In genomic region chr11:20228666-20229065, GRCm38 (mm10) we compare ENCODE assay signal across 15 mouse cellular contexts.
"Had no signal": no experiment of that assay in that cellular context is flagged by ENCODE, and none has a peak within 500 bp of the region (broad histone marks: within the 10 kb centered on the region; RNA-seq: fewer than 3 reads in every experiment).

No protein-coding gene starts in this region.

- H3K4me1 ChIP-seq: kidney, embryonic 15.5 days; limb, embryonic 10.5 days; midbrain, embryonic 15.5 days had no signal

- H3K27me3 ChIP-seq: kidney, embryonic 15.5 days; liver, embryonic 15.5 days; megakaryocyte, embryonic 14.5 days; midbrain, embryonic 15.5 days; neural tube, embryonic 13.5 days had no signal

- H3K27ac ChIP-seq: kidney, embryonic 15.5 days; limb, embryonic 10.5 days; liver, embryonic 15.5 days; midbrain, embryonic 15.5 days; neural tube, embryonic 13.5 days had no signal

- H3K9ac ChIP-seq: kidney, embryonic 15.5 days; liver, embryonic 15.5 days; midbrain, embryonic 15.5 days; neural tube, embryonic 13.5 days had no signal

- ATAC-seq: lung, postnatal 0 days; midbrain, embryonic 15.5 days had no signal

- DNase-seq: kidney, postnatal 14 days; lung, adult 2 months; lung, postnatal 4 days; right cerebral cortex, postnatal 14 days; thymus, adult 18-20 months; thymus, postnatal 14 days had no signal

- H3K9me3 ChIP-seq: kidney, embryonic 15.5 days; limb, embryonic 10.5 days; liver, embryonic 15.5 days; megakaryocyte, embryonic 14.5 days; midbrain, embryonic 15.5 days; neural tube, embryonic 13.5 days had no signal

- H3K4me3 ChIP-seq: kidney, embryonic 15.5 days; limb, embryonic 10.5 days; liver, embryonic 15.5 days; midbrain, embryonic 15.5 days; neural tube, embryonic 13.5 days had no signal

- H3K4me2 ChIP-seq: kidney, embryonic 15.5 days; liver, embryonic 11.5 days; liver, embryonic 15.5 days; midbrain, embryonic 11.5 days; midbrain, embryonic 15.5 days; neural tube, embryonic 13.5 days had no signal
